Mouse (Mus musculus): Measurements from ENCODE around the gene Pxn. TPM values are rescaled to one million over a fixed set of nuclear protein-coding genes. Genes with fewer than 3 reads are reported as not detected.

The Pxn gene
- polyA plus RNA-seq, 1 experiment from 2014 or later: 32.6 TPM

DNA sequence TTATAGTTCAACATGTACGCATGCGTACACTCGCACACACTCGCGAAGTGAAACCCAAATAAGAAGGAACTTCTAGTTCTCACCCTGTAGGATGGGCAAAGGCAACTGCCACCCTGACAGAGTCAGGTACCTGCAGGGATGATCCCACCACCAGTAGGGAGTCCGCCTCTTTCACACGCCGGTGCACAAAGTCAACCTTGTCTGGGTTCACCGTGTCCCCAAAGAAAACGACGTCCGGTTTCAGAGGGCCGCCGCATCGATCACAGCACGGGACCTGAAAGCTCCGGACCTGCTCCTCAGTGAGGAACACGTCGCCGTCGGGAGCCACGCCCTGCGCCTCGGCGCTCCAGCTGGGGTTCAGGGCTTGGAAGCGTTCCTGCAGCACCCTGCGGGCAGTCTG lies 26.4 kb upstream of the Pxn start:
- no peak for DNase-seq (ENCODE audit: low spot score)
- 12% methylated on average over 27 of the region's 27 CpGs for WGBS

DNA sequence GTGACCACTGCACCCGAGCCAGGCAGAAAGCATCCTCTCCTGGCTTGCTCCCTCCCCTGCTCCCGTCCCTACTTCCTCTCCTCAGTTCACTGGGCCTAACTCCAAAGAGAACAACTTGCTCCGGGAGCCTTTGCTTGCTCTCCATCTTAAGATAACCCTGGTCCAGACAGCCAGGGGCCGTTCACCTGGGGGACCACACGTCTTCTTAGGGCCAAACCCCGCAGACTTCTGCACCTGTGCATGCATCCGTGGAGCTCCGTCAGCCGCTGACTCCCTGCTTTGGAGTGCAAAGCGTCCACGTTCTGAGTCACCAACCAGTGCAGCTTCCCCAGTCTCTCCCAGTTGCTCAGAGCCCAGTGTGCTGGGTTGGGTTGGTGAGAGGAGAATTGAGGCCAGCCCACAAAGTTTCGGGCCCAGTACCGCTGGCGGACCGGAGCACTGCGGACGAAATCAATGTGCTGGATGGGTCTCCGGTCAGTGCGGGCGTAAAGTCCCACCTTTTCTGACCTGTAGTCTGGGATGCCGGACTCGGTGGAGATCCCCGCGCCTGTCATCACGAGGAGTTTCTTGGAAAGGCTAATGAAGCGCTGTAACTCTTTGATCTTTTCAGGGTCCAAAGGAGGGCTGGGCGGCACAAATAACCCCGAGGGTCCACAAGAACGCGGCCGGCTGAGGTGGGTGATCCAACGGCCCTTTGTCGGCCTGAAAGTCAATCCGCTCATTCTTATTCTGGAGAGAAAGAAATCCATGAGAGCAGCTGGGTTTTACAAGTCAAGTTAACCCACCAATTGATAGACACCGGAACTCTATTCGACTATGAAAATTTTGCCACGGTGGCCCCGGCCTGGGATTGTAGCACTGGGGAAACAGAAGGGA lies 23.8 kb upstream of the Pxn start:
- WGBS: 15% methylated on average over 38 of the region's 38 CpGs
- Histone ChIP-seq H3K4me3 (peak overlapping the region; percentile 36), H3K9me3 (no peaks in the 10 kb centered on the region), H3K27me3 (ENCODE audit: insufficient read depth, poor library complexity, severe bottlenecking) (peaks cover 45% of the 10 kb centered on the region), H3K36me3 (0 out of 2 replicates have a peak, but pooled peaks cover under 1% of the 10 kb centered on the region), H3K27ac (0 out of 2 replicates have a peak overlapping the region, but pooled peaks have one; percentile 56), H3K4me1 (replicated peaks) (peaks cover 37% of the 10 kb centered on the region)
- no peak for DNase-seq (ENCODE audit: low spot score)

More for the DNA sequence above, 26.4 kb upstream of the Pxn start:
- Histone ChIP-seq H3K27ac (no peak overlapping the region), H3K9me3 (no peaks in the 10 kb centered on the region), H3K27me3 (ENCODE audit: insufficient read depth, poor library complexity, severe bottlenecking) (peaks cover 45% of the 10 kb centered on the region), H3K36me3 (0 out of 2 replicates have a peak, but pooled peaks cover 3% of the 10 kb centered on the region), H3K4me3 (peak overlapping the region; percentile 38), H3K4me1 (replicated peaks) (peaks cover 51% of the 10 kb centered on the region)

DNA sequence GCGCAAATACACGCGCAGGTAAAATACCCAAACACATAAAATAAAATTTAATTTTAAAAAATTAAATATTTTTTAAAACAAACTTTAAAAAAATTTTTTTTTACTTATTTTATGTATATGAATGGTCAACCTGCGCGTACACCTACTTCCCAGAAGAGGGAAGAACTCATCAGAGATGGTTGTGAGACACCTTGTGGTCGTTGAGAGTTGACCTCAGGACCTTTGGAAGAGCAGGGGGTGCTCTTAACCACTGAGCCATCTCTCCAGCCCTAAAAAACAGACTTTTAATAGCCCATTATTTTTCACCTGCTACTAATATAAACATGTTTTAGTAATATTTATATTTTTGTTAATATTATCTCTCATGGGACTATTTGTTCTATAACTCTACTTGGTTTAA lies 23.1 kb upstream of the Pxn start:
- Histone ChIP-seq H3K9me3 (no peaks in the 10 kb centered on the region), H3K27me3 (ENCODE audit: insufficient read depth, poor library complexity, severe bottlenecking) (peaks cover 45% of the 10 kb centered on the region), H3K27ac (no peak overlapping the region), H3K4me3 (peak overlapping the region; percentile 36), H3K4me1 (replicated peaks) (peaks cover 37% of the 10 kb centered on the region), H3K36me3 (no peaks in the 10 kb centered on the region)
- DNase-seq (ENCODE audit: low spot score): no peak
- 20% methylated on average over 6 of the region's 6 CpGs for WGBS

DNA sequence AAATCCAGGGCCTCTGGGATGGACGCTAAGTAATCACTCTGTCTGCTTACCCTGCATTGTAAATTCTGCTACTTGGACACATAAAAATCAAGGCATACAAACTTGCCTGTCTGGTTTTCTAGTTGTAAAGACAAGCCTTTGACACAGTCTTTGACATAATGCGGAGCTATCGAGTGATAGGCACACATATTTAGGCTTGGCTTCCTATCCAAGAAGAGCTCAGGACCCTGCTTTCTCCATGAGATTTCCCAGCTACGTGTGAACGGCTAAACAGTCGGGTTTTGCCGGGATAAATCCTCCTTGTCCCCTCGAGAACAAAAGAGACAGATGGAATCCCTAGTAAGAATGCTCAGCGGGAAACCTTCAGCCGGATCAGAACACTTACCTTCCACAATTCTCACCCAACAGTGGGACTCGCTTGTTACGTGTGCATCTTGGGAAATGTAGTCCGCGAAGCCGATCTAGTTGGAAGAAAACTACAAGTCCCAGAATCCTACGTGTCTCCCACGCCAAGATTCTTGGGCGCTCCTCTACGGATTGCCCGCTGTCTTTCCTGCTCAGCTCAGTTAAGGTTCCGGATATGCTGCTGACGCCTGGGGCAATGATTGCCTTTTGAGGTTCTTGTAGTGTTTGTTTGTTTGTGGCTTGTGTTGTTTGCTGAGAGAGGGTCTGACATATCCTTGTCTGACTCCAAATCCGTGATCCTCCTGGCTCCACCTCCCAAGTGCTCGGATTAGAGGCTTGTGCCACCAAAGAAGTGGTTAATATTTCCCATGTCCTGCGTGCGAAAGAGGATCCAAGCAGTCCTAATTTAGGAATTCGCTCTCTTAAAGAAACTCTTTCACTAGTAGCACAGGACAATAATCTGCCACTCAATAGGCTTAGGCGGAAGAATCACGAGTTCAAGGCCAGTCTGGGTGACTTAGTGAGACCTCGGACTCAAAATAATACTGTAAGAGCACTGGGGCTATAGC lies 22.2 kb upstream of the Pxn start, which contains the start of gene Sirt4:
Gene Sirt4, minus strand, starts transcription at position 779 of the 974 bp plus-strand sequence.
- peak within 1 kb of the TSS; percentile 83 for H3K27ac ChIP-seq

DNA sequence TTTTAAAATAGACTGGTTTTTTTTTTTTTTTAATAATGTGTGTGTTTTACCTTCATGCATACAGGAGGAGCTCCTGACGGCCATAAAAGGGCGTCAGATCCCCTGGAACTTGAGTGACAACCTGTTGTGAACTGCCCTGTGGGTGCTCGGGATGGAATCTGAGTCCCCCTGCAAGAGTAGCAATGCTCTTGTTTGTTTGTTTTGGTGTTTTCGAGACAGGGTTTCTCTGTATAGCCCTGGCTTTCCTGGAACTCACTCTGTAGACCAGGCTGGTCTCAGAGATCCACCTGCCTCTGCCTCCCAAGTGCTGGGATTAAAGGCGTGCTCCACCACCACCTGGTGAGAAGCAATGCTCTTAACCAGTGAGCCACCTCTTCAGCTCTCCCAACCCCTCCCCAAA lies 21.5 kb upstream of the Pxn start:
- Histone ChIP-seq H3K27ac (no peak overlapping the region; the same call in 1 of the 2 replicates), H3K4me3 (peak overlapping the region; percentile 55)
- WGBS: 66% methylated on average over 5 of the region's 5 CpGs

More for the DNA sequence above, 22.2 kb upstream of the Pxn start, which contains the start of gene Sirt4:
- Histone ChIP-seq H3K9me3 (no peaks in the 10 kb centered on the region), H3K36me3 (no peaks in the 10 kb centered on the region), H3K4me1 (replicated peaks) (peaks cover 43% of the 10 kb centered on the region), H3K4me3 (peak within 1 kb of the TSS; percentile 55), H3K27me3 (ENCODE audit: insufficient read depth, poor library complexity, severe bottlenecking) (peaks cover 43% of the 10 kb centered on the region)
- DNase-seq (ENCODE audit: low spot score): peak; percentile 83
- 10% methylated on average over 30 of the region's 30 CpGs for whole genome bisulfite sequencing

DNA sequence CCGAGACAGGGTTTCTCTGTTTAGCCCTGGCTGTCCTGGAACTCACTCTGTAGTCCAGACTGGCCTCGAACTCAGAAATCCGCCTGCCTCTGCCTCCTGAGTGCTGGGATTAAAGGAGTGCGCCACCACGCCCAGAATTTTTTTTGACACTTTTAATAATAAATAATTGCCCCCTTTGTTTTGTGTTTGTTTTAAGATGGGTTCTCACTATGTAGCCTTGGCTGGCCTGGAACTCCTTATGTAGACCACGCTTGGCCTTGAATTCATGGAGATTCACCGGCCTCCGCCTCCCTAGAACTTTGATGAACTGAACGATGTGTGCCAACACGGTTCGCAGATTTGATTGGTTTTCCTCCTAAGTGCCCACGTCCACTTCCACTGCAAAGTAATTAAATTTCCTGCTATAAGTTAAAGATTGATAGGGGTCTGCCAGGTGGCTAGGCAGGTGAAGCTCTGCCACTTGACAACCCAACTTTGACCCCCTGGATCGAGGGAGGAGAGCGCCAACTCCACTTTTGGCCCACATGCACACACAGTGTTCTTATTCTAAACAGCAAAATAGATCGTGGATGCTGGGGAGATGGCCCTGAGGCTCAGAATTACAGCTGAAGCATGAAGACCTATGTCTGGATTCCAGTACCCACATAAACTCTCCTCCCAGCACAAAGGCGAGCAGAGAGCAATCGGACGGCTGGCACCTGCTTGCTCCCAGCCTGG lies 20.8 kb upstream of the Pxn start:
- Histone ChIP-seq H3K36me3 (no peaks in the 10 kb centered on the region), H3K27ac (no peak overlapping the region), H3K4me3 (no peak overlapping the region), H3K9me3 (no peaks in the 10 kb centered on the region), H3K4me1 (replicated peaks) (peaks cover 42% of the 10 kb centered on the region), H3K27me3 (ENCODE audit: insufficient read depth, poor library complexity, severe bottlenecking) (peaks cover 29% of the 10 kb centered on the region)
- 87% methylated on average over 18 of the region's 18 CpGs for WGBS
- no peak for DNase-seq (ENCODE audit: low spot score)

More for the DNA sequence above, 21.5 kb upstream of the Pxn start:
- peaks cover 35% of the 10 kb centered on the region for H3K27me3 ChIP-seq (ENCODE audit: insufficient read depth, poor library complexity, severe bottlenecking)
- peaks cover 47% of the 10 kb centered on the region for H3K4me1 ChIP-seq (replicated peaks)
- no peaks in the 10 kb centered on the region for H3K9me3 ChIP-seq
- DNase-seq (ENCODE audit: low spot score): no peak
- no peaks in the 10 kb centered on the region for H3K36me3 ChIP-seq

DNA sequence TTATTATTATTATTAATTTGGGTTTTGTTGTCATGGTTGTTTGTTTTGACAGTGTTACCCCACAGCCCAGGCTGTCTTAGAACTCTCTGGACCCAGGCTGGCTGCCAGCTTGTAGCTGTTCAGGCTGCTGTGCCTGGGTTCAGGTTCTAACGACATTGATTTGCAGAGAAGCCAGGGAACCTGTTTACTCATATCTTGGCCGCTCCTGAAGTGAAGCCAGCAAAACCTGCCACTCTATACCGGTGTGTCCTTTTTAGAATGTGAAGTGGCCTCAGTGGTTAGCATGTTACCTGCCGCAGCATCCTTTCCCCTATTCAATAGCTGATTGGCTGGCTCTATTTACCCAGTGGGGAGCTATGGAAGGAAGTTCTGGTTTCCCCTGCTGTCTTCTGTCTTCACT lies 19.8 kb upstream of the Pxn start:
- no peak for DNase-seq (ENCODE audit: low spot score)
- WGBS: 58% methylated on average over 4 of the region's 4 CpGs

DNA sequence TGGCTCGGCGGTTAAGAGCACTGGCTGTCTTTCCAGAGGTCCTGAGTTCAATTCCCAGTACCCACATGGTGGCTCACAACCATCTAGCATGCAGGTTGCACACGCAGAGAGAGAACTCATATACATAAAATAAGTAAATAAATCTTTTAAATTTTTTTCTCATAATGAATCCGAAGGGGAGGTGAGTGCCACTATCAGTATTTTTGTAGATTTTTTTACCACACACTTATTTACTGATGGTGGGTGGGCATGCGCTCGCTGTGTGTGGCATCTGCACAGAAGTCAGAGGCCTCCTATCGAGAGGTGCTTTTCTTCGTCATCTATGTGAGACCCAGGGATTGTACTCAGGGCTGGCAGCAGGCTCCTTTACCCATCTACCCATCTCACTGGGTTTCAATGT lies 19.1 kb upstream of the Pxn start:
- no peak overlapping the region for H3K27ac ChIP-seq
- H3K27me3 ChIP-seq (ENCODE audit: insufficient read depth, poor library complexity, severe bottlenecking): peaks cover 12% of the 10 kb centered on the region
- 88% methylated on average over 8 of the region's 8 CpGs for WGBS
- no peak overlapping the region for H3K4me3 ChIP-seq
- no peaks in the 10 kb centered on the region for H3K36me3 ChIP-seq
- H3K9me3 ChIP-seq: no peaks in the 10 kb centered on the region
- no peak for DNase-seq (ENCODE audit: low spot score)
- H3K4me1 ChIP-seq (replicated peaks): peaks cover 51% of the 10 kb centered on the region

More for the DNA sequence above, 19.8 kb upstream of the Pxn start:
- H3K9me3 ChIP-seq: no peaks in the 10 kb centered on the region
- peaks cover 18% of the 10 kb centered on the region for H3K27me3 ChIP-seq (ENCODE audit: insufficient read depth, poor library complexity, severe bottlenecking)
- H3K36me3 ChIP-seq: no peaks in the 10 kb centered on the region
- H3K27ac ChIP-seq: no peak overlapping the region
- no peak overlapping the region for H3K4me3 ChIP-seq
- H3K4me1 ChIP-seq (replicated peaks): peaks cover 50% of the 10 kb centered on the region

DNA sequence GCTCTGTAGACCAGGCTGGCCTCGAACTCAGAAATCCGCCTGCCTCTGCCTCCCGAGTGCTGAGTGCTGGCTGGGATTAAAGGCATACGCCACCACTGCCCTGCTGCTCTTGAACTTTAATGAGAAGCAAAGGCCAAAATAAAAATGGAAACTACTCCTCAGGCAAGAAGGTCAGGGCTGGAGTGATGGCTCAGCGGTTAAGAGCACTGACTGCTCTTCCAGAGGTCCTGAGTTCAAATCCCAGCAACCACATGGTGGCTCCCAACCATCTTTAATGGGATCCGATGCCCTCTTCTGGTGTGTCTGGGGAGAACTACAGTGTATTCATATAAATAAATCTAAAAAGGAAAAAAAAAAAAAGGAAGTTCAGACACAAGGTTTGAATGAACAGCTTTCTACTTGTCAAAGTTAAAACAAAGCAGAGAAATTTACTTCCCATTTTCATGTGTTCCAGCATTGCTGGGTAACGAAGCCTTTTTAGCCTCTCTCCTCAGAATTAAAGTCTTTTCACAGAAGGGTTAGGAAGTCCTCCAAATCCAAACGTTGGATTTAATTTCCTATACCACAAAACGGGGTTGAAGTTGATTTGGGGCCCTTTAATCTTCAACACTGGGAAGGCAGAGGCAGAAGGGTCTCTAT lies 18.4 kb upstream of the Pxn start:
- 73% methylated on average over 9 of the region's 9 CpGs for WGBS
- H3K4me1 ChIP-seq (replicated peaks): peaks cover 49% of the 10 kb centered on the region
- no peaks in the 10 kb centered on the region for H3K9me3 ChIP-seq

DNA sequence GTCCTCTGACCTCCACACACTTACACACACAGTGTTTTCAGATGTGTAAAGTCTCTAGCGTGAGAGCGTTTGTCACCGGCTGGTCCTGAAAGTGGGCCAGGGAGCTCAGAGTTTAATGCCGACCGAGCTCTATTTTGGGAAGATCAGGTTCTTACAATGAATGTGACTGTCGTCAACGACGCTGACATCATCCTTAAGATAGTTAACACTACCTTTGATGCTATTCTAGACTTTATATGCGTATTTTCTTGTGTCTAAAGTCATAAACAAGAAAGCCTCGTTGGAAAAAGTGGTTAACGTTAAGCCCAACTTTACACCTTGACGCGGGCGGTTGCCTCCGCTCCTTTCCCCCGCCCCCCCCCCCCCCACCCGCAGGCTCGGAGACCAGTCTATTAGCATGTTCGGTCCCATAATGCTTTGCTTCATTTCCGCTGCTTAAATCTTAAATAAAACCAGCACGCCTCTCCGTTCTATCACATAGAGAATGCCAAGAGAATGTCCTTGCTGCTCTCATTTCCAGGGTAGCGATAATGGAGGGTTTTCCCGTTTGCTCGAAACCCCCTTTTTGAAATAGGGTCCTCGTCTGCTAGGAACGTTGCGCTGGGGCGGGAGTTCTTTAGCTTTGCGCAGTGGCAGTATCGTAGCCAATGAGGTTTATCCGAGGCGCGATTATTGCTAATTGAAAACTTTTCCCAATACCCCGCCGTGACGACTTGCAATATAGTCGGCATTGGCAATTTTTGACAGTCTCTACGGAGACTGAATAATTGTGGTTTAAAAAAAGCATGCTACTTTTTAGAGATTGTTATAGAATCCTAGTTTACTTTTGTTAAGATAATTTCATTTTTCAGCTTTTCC lies 17.4 kb upstream of the Pxn start:
- peak; percentile 83 for DNase-seq (ENCODE audit: low spot score)
- H3K4me1 ChIP-seq (replicated peaks): peaks cover 49% of the 10 kb centered on the region
- no peaks in the 10 kb centered on the region for H3K27me3 ChIP-seq (ENCODE audit: insufficient read depth, poor library complexity, severe bottlenecking)
- WGBS: under 1% methylated on average over 39 of the region's 39 CpGs
- no peaks in the 10 kb centered on the region for H3K9me3 ChIP-seq
- no peaks in the 10 kb centered on the region for H3K36me3 ChIP-seq
- H3K4me3 ChIP-seq: peak overlapping the region; percentile 52
- H3K27ac ChIP-seq: peak overlapping the region; percentile 100

More for the DNA sequence above, 18.4 kb upstream of the Pxn start:
- no peak overlapping the region for H3K4me3 ChIP-seq
- H3K27ac ChIP-seq: 0 out of 2 replicates have a peak overlapping the region, but pooled peaks have one; percentile 100
- no peak for DNase-seq (ENCODE audit: low spot score)
- H3K36me3 ChIP-seq: no peaks in the 10 kb centered on the region
- H3K27me3 ChIP-seq (ENCODE audit: insufficient read depth, poor library complexity, severe bottlenecking): peaks cover 5% of the 10 kb centered on the region

All from hindbrain, embryonic 10.5 days (tissue).